Mouse (Mus musculus) spleen, adult 2 months (tissue): ENCODE results near the gene Tdp1. TPM values are rescaled to one million over a fixed set of nuclear protein-coding genes. Genes with fewer than 3 reads are reported as not detected.
"Not testable (repeated sequence)": the region's sequence is repeated elsewhere in the genome, so short reads cannot be mapped to it uniquely, and the experiment has no call there.

ENCODE experiments used
- DNase-seq, 2 experiments: peaks; one replicate each; pipeline versions ENCODE4 v3.0.0 to v3.0.0-alpha.2; 2012 to 2021; ENCODE audit warnings: low spot score in 2 of 2, low read depth in 1 of 2
- H3K27ac ChIP-seq: fragments of 200-500 bp; 2 replicates; pipeline ENCODE4 v1.5.1; 2012; ENCODE audit warnings: low read length, inconsistent platforms; ENCODE audit not compliant: insufficient read depth
- H3K27me3 ChIP-seq: fragments of 200-500 bp; 2 replicates; pipeline ENCODE4 v1.6.1; 2012; ENCODE audit warnings: mild to moderate bottlenecking, moderate library complexity, low read length, inconsistent platforms; ENCODE audit not compliant: control insufficient read depth, insufficient read depth
- H3K36me3 ChIP-seq: fragments of 200-500 bp; 2 replicates; pipeline ENCODE4 v1.6.1; 2012; ENCODE audit warnings: mild to moderate bottlenecking, low read length, inconsistent platforms; ENCODE audit not compliant: control insufficient read depth, insufficient read depth
- H3K4me1 ChIP-seq: fragments of 200-500 bp; 2 replicates; pipeline ENCODE4 v1.6.1; 2011; ENCODE audit warnings: inconsistent platforms; ENCODE audit not compliant: control insufficient read depth, insufficient read depth, insufficient read length
- H3K4me3 ChIP-seq: fragments of 200-500 bp; 2 replicates; pipeline ENCODE4 v1.5.1; 2011; ENCODE audit warnings: mild to moderate bottlenecking, inconsistent platforms; ENCODE audit not compliant: insufficient read depth, insufficient read length; ENCODE audit errors: extremely low read depth
- CTCF ChIP-seq: fragments of 200-500 bp; IDR thresholded peaks from 2 replicates; pipeline ENCODE4 v1.5.1; 2011; ENCODE audit warnings: mild to moderate bottlenecking, inconsistent platforms; ENCODE audit not compliant: insufficient read depth, insufficient read length, insufficient replicate concordance; ENCODE audit errors: extremely low read depth
- POLR2A ChIP-seq: fragments of 200-500 bp; IDR thresholded peaks from 2 replicates; pipeline ENCODE4 v1.6.1; 2011; ENCODE audit warnings: low read depth, low read length, inconsistent platforms
- WGBS: fragments of 180-500 bp; shearing (Covaris S2); methylation state at CpG from one replicate; pipeline ENCODE4 v1.1.7; 2018; 5-methylcytosine and 5-hydroxymethylcytosine counted together
- polyA plus RNA-seq: library from polyadenylated mRNA; depleted of rRNA; stranded (reverse); fragments of >200 nt; gene quantifications from 2 replicates; pipeline ENCODE4 v1.2.3, GENCODE M21; 2012

Gene Tdp1
- polyA plus RNA-seq, 1 experiment: 8.8 TPM

DNA sequence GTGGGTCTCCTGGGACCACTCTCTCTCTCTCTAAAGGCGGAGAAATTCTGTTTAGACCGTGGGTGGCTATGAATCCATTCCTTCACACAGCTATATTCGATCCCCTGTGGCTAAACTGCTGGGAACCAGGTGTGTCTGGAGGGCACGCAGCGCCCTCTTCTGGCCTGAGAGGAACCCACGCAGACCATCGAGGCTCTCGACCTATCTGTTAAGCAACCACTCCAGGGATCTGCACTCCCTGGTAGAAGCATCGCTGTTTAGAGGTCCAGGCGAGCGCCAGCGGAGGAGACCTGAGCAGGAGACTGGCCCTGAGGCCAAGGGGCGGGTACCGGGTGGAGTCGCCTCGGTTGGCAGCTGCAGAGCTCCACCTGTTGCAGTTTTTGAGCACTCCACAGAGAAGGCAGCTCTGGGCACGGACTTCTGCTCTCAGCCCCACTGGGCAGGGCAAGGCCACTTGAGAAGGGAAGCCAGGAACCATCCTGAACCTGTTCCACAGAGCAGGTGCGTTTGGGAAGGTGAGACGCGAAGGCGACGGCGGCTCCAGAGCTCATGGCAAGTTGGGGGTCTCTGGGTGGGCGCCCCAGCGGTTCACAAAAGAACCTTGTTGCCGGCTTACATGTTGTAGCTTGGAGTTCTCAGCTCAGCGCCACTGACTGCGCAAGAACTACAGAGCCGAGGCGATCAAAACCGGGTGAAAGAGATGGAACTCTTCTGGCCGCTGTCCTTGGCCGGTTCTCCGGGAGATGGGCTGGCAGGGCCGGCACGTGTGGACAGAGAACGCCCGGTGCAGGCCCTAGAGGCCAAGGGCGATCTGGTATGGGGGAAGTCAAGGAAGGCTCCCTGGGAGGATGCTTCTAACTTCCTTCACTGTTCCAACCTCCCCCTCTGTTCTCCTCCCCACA lies 80.2 kb downstream of the Tdp1 start, which contains the start of gene Kcnk13:
Gene Kcnk13 (plus strand): TSS at position 199 of the 902 bp plus-strand sequence.
- H3K4me3 ChIP-seq: peak within 1 kb of the TSS; percentile 61
- 4% methylated on average over 39 of the region's 39 CpGs for WGBS
- no peaks in the 10 kb centered on the region; the same call in 1 of the 2 replicates for H3K27me3 ChIP-seq
- peak; percentile 62 to 69 for DNase-seq
- no peaks in the 10 kb centered on the region for H3K36me3 ChIP-seq
- peaks cover 8% of the 10 kb centered on the region for H3K4me1 ChIP-seq
- peak within 1 kb of the TSS; percentile 35 for H3K27ac ChIP-seq
- no peak for TF ChIP-seq POLR2A
- TF ChIP-seq CTCF: peak; percentile 87; the same call in 1 of the 2 replicates

DNA sequence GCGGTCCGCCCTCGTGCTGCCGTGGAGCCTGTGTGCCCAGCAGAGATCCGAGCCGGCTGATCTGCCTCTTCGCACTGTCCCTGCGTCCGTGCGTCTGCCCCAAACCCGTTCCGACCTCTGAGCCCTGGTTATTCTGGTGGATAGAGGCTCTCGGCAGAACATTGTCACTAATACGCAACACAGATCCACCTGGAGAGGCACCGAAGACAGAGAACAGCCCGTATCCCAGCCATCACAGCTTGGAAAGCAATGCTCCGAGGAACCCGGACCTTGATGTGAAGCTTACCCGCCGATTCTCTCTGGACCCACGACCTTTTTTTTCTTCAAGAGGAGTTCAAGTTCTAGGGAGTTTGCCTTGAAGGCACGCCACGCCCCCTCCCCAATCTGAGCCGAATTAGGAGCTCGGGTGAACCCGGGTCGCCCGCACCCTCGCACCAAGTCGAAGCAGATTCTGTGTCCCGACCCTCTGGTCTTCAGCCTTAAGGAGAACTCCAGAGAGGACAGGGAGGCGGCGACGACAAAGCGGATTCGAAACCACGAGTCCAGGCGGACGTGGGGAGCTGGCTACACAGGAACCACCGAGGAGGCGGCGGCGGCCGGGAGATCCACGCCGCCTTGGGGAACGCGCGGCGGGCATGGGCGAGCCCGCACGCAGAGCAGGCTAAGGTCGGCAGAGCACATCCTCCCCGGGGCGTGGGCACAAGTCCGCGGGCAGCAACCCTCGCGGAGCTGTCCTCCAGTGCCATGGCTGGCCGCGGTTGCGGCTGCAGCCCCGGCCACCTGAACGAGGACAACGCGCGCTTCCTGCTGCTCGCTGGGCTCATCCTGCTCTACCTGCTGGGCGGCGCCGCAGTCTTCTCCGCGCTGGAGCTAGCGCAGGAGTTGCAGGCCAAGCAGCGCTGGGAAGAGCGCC lies 81.1 kb downstream of the Tdp1 start:
- H3K27me3 ChIP-seq: no peaks in the 10 kb centered on the region; the same call in 1 of the 2 replicates
- TF ChIP-seq CTCF: no peak
- no peak for TF ChIP-seq POLR2A
- peak overlapping the region; percentile 61 for H3K4me3 ChIP-seq
- H3K4me1 ChIP-seq: peaks cover 8% of the 10 kb centered on the region
- no peaks in the 10 kb centered on the region for H3K36me3 ChIP-seq
- DNase-seq: peak in 1 of 2 experiments; percentile 17
- H3K27ac ChIP-seq: no peak overlapping the region
- 1% methylated on average over 77 of the region's 77 CpGs for WGBS

DNA sequence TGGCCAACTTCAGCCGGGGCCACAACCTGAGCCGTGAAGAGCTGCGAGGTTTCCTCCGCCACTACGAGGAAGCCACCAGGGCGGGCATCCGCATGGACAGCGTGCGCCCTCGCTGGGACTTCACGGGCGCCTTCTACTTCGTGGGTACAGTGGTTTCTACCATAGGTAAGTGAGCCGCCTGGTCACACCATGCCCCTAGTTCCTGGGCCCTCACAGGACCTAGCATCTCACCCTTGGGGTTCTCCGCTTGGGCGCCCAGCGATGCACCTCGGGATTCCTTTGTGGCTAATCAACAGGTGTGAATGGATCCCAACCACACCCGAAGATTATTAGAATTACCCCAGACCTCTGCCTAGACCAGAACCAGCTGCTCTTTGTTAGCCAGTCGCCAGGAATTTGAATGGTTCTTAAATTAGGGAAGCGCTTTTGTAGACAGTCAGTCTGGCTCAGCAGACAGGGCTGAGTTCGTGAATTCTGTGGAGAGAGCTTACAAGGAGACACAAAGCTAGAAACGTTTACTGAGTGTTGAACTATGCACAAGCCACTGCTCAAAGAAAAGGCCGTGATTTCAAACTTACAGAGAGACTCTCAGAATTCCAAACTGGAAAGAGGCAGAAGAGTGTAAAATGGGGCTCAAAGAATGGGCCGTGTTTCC lies 81.9 kb downstream of the Tdp1 start:
- Histone ChIP-seq H3K4me3 (peak overlapping the region; percentile 61), H3K4me1 (peaks cover 8% of the 10 kb centered on the region), H3K36me3 (no peaks in the 10 kb centered on the region), H3K27me3 (no peaks in the 10 kb centered on the region; the same call in 1 of the 2 replicates), H3K27ac (no peak overlapping the region)
- DNase-seq: no peak
- WGBS: 13% methylated on average over 25 of the region's 25 CpGs
- TF ChIP-seq CTCF: no peak
- TF ChIP-seq POLR2A: no peak

DNA sequence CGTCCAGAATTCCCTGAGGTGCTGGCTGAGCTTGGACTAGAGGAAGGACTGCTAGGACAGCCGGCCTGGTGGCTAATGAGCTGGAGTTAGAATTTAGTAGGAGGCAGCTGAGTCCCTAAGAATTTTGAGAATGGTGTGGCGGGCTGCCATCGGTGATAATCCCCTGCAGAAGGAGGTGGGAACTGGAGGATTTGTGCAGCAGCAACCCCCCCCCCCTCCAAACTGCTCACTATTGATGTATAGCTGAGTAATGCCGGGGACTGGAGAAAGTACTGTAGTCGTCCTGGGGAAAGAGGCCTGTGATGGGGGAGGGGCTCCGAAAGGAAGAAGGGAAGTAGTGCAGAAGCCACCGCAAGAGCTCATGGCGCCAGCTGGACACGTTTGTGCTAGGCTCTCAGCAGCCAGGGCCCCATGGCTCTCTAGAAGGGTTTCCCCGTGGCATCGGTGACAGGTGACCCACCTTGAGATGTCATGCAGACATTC lies 82.6 kb downstream of the Tdp1 start:
- Histone ChIP-seq H3K27me3 (no peaks in the 10 kb centered on the region; the same call in 1 of the 2 replicates), H3K4me1 (peaks cover 8% of the 10 kb centered on the region), H3K27ac (no peak overlapping the region), H3K4me3 (no peak overlapping the region), H3K36me3 (no peaks in the 10 kb centered on the region)
- no peak for TF ChIP-seq CTCF
- TF ChIP-seq POLR2A: no peak
- 15% methylated on average over 12 of the region's 12 CpGs for WGBS
- DNase-seq: no peak

DNA sequence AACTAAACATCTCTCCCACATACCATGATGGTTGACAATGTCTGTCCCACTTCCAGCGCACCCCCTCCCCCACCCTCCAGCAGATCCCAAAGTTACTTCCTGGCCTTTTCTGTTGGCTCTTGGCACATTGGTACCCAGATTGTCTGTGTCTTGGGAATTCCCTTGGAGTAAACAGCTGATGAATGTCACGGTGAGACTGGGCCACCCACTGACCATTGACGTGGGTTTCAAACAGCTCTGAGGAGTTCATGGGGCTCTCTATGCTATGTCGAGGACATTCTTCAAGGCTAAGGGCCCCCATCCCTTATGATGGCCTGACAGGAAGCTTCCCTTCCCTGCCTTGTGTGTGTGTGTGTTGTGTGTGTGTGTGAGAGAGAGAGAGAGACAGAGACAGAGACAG lies 85.6 kb downstream of the Tdp1 start:
- TF ChIP-seq CTCF: no peak
- no peak for TF ChIP-seq POLR2A
- Histone ChIP-seq H3K27ac (no peak overlapping the region), H3K27me3 (no peaks in the 10 kb centered on the region; the same call in 1 of the 2 replicates), H3K4me1 (peaks cover 5% of the 10 kb centered on the region; the same call in 1 of the 2 replicates), H3K4me3 (no peak overlapping the region), H3K36me3 (no peaks in the 10 kb centered on the region)
- 76% methylated on average over 4 of the region's 4 CpGs for WGBS
- no peak for DNase-seq

DNA sequence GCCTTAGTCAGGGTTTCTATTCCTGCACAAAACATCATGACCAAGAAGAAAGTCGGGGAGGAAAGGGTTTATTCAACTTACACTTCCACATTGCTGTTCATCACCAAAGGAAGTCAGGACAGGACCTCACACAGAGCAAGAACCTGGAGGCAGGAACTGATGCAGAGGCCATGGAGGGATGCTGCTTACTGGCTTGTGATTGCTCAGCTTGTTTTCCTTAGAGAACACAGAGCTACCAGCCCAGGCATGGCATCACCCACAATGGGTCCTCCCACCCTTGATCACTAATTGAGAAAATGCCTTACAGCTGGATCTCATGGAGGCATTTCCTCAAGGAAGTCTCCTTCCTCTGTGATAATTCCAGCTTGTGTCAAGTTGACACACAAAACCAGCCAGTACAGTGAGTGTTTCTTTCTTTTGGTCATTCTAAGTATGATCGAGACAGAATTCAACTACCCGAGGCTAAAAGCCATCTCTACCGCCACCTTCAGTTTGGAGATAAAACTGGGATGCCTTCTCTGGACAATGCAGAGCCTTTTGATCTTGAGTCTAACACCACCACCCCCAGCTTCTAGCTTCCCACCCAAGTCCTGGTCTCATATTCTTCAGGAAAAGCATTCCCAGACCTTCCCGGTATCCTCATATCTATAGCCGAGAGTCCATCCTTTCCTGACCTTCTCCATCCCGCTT lies 87.0 kb downstream of the Tdp1 start:
- not testable (repeated sequence) for H3K36me3 ChIP-seq, H3K4me1 ChIP-seq, H3K27ac ChIP-seq, H3K27me3 ChIP-seq, H3K4me3 ChIP-seq, DNase-seq
- 69% methylated on average over 7 of the region's 7 CpGs for WGBS
